Mouse (Mus musculus) limb, embryonic 14.5 days (tissue): Measurements from ENCODE around the gene Ifnb1. TPM values are rescaled to one million over a fixed set of nuclear protein-coding genes. Genes with fewer than 3 reads are reported as not detected.

Experiments used
- ATAC-seq: fragments of 200-750 bp; cut with Nextera tagmentation; 2 replicates; pipeline ENCODE4 v1.8.0; 2017; ENCODE audit warnings: low read depth, moderate number of reproducible peaks, moderate TSS enrichment; ENCODE audit not compliant: low FRiP score
- DNase-seq: peaks from one replicate; pipeline ENCODE4 v3.0.0-alpha.2; 2015; ENCODE audit warnings: low spot score
- H3K27ac ChIP-seq: fragments of 300-500 bp; sonication (generic); replicated peaks from 2 replicates; pipeline ENCODE4 v1.5.1; 2014; ENCODE audit warnings: low read depth, mild to moderate bottlenecking, low read length, moderate library complexity, mixed read lengths
- H3K27me3 ChIP-seq: fragments of 300-500 bp; sonication (generic); 2 replicates; pipeline ENCODE4 v1.6.1; 2014; ENCODE audit warnings: low read length, mixed read lengths; ENCODE audit not compliant: control insufficient read depth, insufficient read depth
- H3K36me3 ChIP-seq: fragments of 300-500 bp; sonication (generic); 2 replicates; pipeline ENCODE4 v1.6.1; 2014; ENCODE audit warnings: mild to moderate bottlenecking, low read length, moderate library complexity, mixed read lengths; ENCODE audit not compliant: control insufficient read depth, insufficient read depth
- H3K4me1 ChIP-seq: fragments of 300-500 bp; sonication (generic); 2 replicates; pipeline ENCODE4 v1.6.1; 2014; ENCODE audit warnings: antibody characterized with exemption, low read length, mixed read lengths; ENCODE audit not compliant: control insufficient read depth, insufficient read depth
- H3K4me2 ChIP-seq: fragments of 300-500 bp; sonication (generic); replicated peaks from 2 replicates; pipeline ENCODE4 v1.6.1; 2014; ENCODE audit warnings: low read depth, mild to moderate bottlenecking, low read length, moderate library complexity; ENCODE audit not compliant: severe bottlenecking
- H3K4me3 ChIP-seq: fragments of 300-500 bp; sonication (generic); replicated peaks from 2 replicates; pipeline ENCODE4 v1.5.1; 2014; ENCODE audit warnings: low read length
- H3K9ac ChIP-seq: fragments of 300-500 bp; sonication (generic); 2 replicates; pipeline ENCODE4 v1.6.1; 2014; ENCODE audit warnings: mild to moderate bottlenecking, low read depth, low read length, moderate library complexity; ENCODE audit not compliant: severe bottlenecking
- H3K9me3 ChIP-seq: fragments of 300-500 bp; sonication (generic); 2 replicates; pipeline ENCODE4 v1.6.1; 2016; ENCODE audit warnings: low read length; ENCODE audit not compliant: control insufficient read depth
- POLR2A ChIP-seq: fragments of 200-500 bp; IDR thresholded peaks from 2 replicates; pipeline ENCODE4 v1.8.0; 2012; ENCODE audit warnings: inconsistent platforms, mild to moderate bottlenecking, moderate library complexity, borderline replicate concordance; ENCODE audit not compliant: insufficient read depth, insufficient read length; ENCODE audit errors: extremely low read depth
- WGBS: fragments of 180-500 bp; shearing (Covaris S2); extraction: QIAGEN DNeasy Blood & Tissue Kit; methylation state at CpG from one replicate; pipeline ENCODE4 v1.1.7; 2014; 5-methylcytosine and 5-hydroxymethylcytosine counted together
- polyA plus RNA-seq, 2 experiments: library from polyadenylated mRNA; depleted of rRNA in 1 of 2; stranded (reverse) in 1 of 2; unstranded in 1 of 2; fragments of >200 nt; fragmentation: Nextera tagmentation in 1 of 2; extraction: Ambion mirVana in 1 of 2; gene quantifications; 2 replicates each; pipeline versions ENCODE4 v1.2.1 to v1.2.3; 2012 to 2014

Ifnb1 gene
- polyA plus RNA-seq, 2 experiments = not detected

- no peak for ATAC-seq
- Histone ChIP-seq H3K27me3 (no peaks in the 10 kb centered on the region), H3K4me1 (no peaks in the 10 kb centered on the region), H3K36me3 (no peaks in the 10 kb centered on the region), H3K4me3 (no peak overlapping the region), H3K4me2 (no peak overlapping the region), H3K27ac (no peak overlapping the region), H3K9me3 (no peaks in the 10 kb centered on the region), H3K9ac (no peak overlapping the region)
- 96% methylated on average over 2 of the region's 2 CpGs for WGBS
- TF ChIP-seq POLR2A = no peak
- DNase-seq = no peak
These were observed 10.9 kb upstream of the Ifnb1 start for GRCm38 (mm10) chr4:88533499-88533898.

GRCm38 (mm10) chr4:88530892-88531291, 8.3 kb upstream of the Ifnb1 start:
- no peaks in the 10 kb centered on the region for H3K4me1 ChIP-seq
- H3K9ac ChIP-seq = no peak overlapping the region
- no peak overlapping the region for H3K27ac ChIP-seq
- no peak for TF ChIP-seq POLR2A
- H3K4me2 ChIP-seq = no peak overlapping the region
- 86% methylated on average over 2 of the region's 2 CpGs for WGBS
- no peaks in the 10 kb centered on the region for H3K27me3 ChIP-seq
- ATAC-seq (no peak), DNase-seq (no peak)
- no peaks in the 10 kb centered on the region for H3K9me3 ChIP-seq
- no peaks in the 10 kb centered on the region for H3K36me3 ChIP-seq
- H3K4me3 ChIP-seq = no peak overlapping the region

GRCm38 (mm10) chr4:88530271-88530670, 7.7 kb upstream of the Ifnb1 start:
- DNase-seq (no peak), ATAC-seq (no peak)
- Histone ChIP-seq H3K27ac (no peak overlapping the region), H3K9ac (no peak overlapping the region), H3K27me3 (no peaks in the 10 kb centered on the region), H3K4me1 (no peaks in the 10 kb centered on the region), H3K4me2 (no peak overlapping the region), H3K36me3 (no peaks in the 10 kb centered on the region), H3K4me3 (no peak overlapping the region), H3K9me3 (no peaks in the 10 kb centered on the region)
- WGBS = 45% methylated on average over 4 of the region's 4 CpGs
- TF ChIP-seq POLR2A = no peak

- no peak for TF ChIP-seq POLR2A
- ATAC-seq (no peak), DNase-seq (no peak)
- no peaks in the 10 kb centered on the region for H3K9me3 ChIP-seq
- H3K27ac ChIP-seq = no peak overlapping the region
- H3K27me3 ChIP-seq = no peaks in the 10 kb centered on the region
- WGBS = 82% methylated on average over 5 of the region's 5 CpGs
- no peak overlapping the region for H3K4me3 ChIP-seq
- H3K36me3 ChIP-seq = no peaks in the 10 kb centered on the region
- no peak overlapping the region for H3K4me2 ChIP-seq
- H3K9ac ChIP-seq = no peak overlapping the region
- H3K4me1 ChIP-seq = no peaks in the 10 kb centered on the region
These were observed 3.9 kb upstream of the Ifnb1 start for GRCm38 (mm10) chr4:88526379-88527049.

GRCm38 (mm10) chr4:88525393-88525792, 2.8 kb upstream of the Ifnb1 start:
- H3K9ac ChIP-seq = no peak overlapping the region
- no peaks in the 10 kb centered on the region for H3K36me3 ChIP-seq
- TF ChIP-seq POLR2A = no peak
- ATAC-seq (no peak), DNase-seq (no peak)
- H3K27ac ChIP-seq = no peak overlapping the region
- 80% methylated on average over 3 of the region's 3 CpGs for WGBS
- no peak overlapping the region for H3K4me3 ChIP-seq
- no peaks in the 10 kb centered on the region for H3K4me1 ChIP-seq
- no peaks in the 10 kb centered on the region for H3K9me3 ChIP-seq
- no peaks in the 10 kb centered on the region for H3K27me3 ChIP-seq
- no peak overlapping the region for H3K4me2 ChIP-seq
